In genomic region chr11:119393483-119393804, GRCm38 (mm10) we compare ENCODE assay signal across 8 mouse cellular contexts. TPM values are rescaled to one million over a fixed set of nuclear protein-coding genes. Genes with fewer than 3 reads are reported as not detected.
DNase-seq lines count a peak whose midpoint lies in the region; ATAC-seq and TF ChIP-seq lines count a peak whose summit lies in the region.

No protein-coding gene starts in this region.

- H3K9ac ChIP-seq in embryonic facial prominence, embryonic 11.5 days (replicated peaks; ENCODE audit: low read length) = peak overlapping the region; percentile 45
- H3K9ac ChIP-seq in hindbrain, embryonic 16.5 days (ENCODE audit: low read depth, low read length) = peak overlapping the region; percentile 48

- H3K4me1 ChIP-seq in embryonic facial prominence, embryonic 11.5 days (ENCODE audit: control insufficient read depth, insufficient read depth, low read length) = no peaks in the 10 kb centered on the region; the same call in 1 of the 2 replicates
- H3K4me1 ChIP-seq in hindbrain, embryonic 16.5 days (ENCODE audit: control insufficient read depth, insufficient read depth, low read depth, low read length) = peaks cover 21% of the 10 kb centered on the region

- H3K9me3 ChIP-seq in embryonic facial prominence, embryonic 11.5 days (replicated peaks; ENCODE audit: control insufficient read depth, low read length) = no peaks in the 10 kb centered on the region
- H3K9me3 ChIP-seq in hindbrain, embryonic 16.5 days (ENCODE audit: control insufficient read depth, low read length) = no peaks in the 10 kb centered on the region

- intact Hi-C loops in left cerebral cortex, adult 2 months (cut with DNase I) = no loop called here

- TF ChIP-seq CTCF in left cerebral cortex, adult 2 months (IDR thresholded peaks at IDR 0.05) = no peak

- TF ChIP-seq POLR2A in myocyte (IDR thresholded peaks at IDR 0.05; ENCODE audit: insufficient read length, low read depth) = no peak

- H3K4me3 ChIP-seq in left cerebral cortex, adult 2 months = peak overlapping the region; percentile 61
- H3K4me3 ChIP-seq in embryonic facial prominence, embryonic 11.5 days (ENCODE audit: low read depth, low read length) = peak overlapping the region; percentile 31
- H3K4me3 ChIP-seq in hindbrain, embryonic 16.5 days (ENCODE audit: low read length) = peak overlapping the region; percentile 45
- peak overlapping the region; percentile 91 for H3K4me3 ChIP-seq in myocyte

- peak overlapping the region; percentile 47 for H3K27ac ChIP-seq in left cerebral cortex, adult 2 months
- no peak overlapping the region for H3K27ac ChIP-seq in embryonic facial prominence, embryonic 11.5 days (replicated peaks; ENCODE audit: low read depth, low read length)
- H3K27ac ChIP-seq in hindbrain, embryonic 16.5 days (ENCODE audit: low read depth, low read length) = no peak overlapping the region

- WGBS in embryonic facial prominence, embryonic 11.5 days = 26% methylated on average over 7 of the region's 7 CpGs
- WGBS in hindbrain, embryonic 16.5 days = 27% methylated on average over 7 of the region's 7 CpGs

- no peak for DNase-seq in left cerebral cortex, adult 2 months (ENCODE audit: extremely low spot score in 1 of 2, low spot score in 2 of 2)
- no peak for DNase-seq in left cerebral cortex, adult 9 months (ENCODE audit: low spot score in 2 of 2)
- no peak for DNase-seq in embryonic facial prominence, embryonic 11.5 days (ENCODE audit: low spot score)
- no peak for DNase-seq in adrenal gland, postnatal 14 days
- DNase-seq in adrenal gland, postnatal 25 days = no peak
- no peak for DNase-seq in frontal cortex, postnatal 36 days (ENCODE audit: low spot score in 2 of 2)

- ATAC-seq in embryonic facial prominence, embryonic 11.5 days (replicated peaks; ENCODE audit: insufficient number of reproducible peaks, low FRiP score, low TSS enrichment, low read depth) = no peak
- ATAC-seq in hindbrain, embryonic 16.5 days = no peak

- peak overlapping the region; percentile 64 for H3K4me2 ChIP-seq in embryonic facial prominence, embryonic 11.5 days (ENCODE audit: low read depth, low read length)
- peak overlapping the region; percentile 69 for H3K4me2 ChIP-seq in hindbrain, embryonic 16.5 days (ENCODE audit: low read length)
- H3K4me2 ChIP-seq in myocyte (ENCODE audit: low read depth) = peak overlapping the region; percentile 85

- peaks cover 63% of the 10 kb centered on the region for H3K27me3 ChIP-seq in embryonic facial prominence, embryonic 11.5 days (ENCODE audit: control insufficient read depth, insufficient read depth, low read length)
- peaks cover 54% of the 10 kb centered on the region for H3K27me3 ChIP-seq in hindbrain, embryonic 16.5 days (replicated peaks; ENCODE audit: control insufficient read depth, insufficient read depth, low read length)
- no peaks in the 10 kb centered on the region for H3K27me3 ChIP-seq in myocyte (ENCODE audit: control insufficient read depth, insufficient read depth, insufficient read length)

- H3K36me3 ChIP-seq in embryonic facial prominence, embryonic 11.5 days (replicated peaks; ENCODE audit: control insufficient read depth, insufficient read depth, low read depth, low read length) = no peaks in the 10 kb centered on the region
- no peaks in the 10 kb centered on the region for H3K36me3 ChIP-seq in hindbrain, embryonic 16.5 days (ENCODE audit: control insufficient read depth, insufficient read depth, low read length)
- H3K36me3 ChIP-seq in myocyte (ENCODE audit: control insufficient read depth, insufficient read depth) = no peaks in the 10 kb centered on the region

- H3ac ChIP-seq in myocyte (ENCODE audit: control insufficient read depth, insufficient read length) = peak overlapping the region; percentile 7

- H3K79me2 ChIP-seq in myocyte (ENCODE audit: control insufficient read depth, insufficient read depth) = peaks cover 3% of the 10 kb centered on the region

TF ChIP-seq in myocyte, 11 proteins besides CTCF, POLR2A, EP300 and RAD21:
- TF ChIP-seq MYOG (IDR thresholded peaks at IDR 0.05; ENCODE audit: control insufficient read depth in 1 of 3, insufficient read depth in 1 of 3, insufficient read length in 2 of 3, low read depth in 2 of 3) (no peak), E2F4 (IDR thresholded peaks at IDR 0.05; ENCODE audit: insufficient read depth) (no peak), SRF (IDR thresholded peaks at IDR 0.05; ENCODE audit: control insufficient read depth, insufficient read length, low read depth) (no peak), TCF12 (IDR thresholded peaks at IDR 0.05; ENCODE audit: insufficient read depth, poor library complexity, severe bottlenecking) (no peak), TCF3 (IDR thresholded peaks at IDR 0.05; ENCODE audit: insufficient read length, low read depth) (no peak)

RNA-seq across cellular contexts. Expression of gene Rnf213, which starts 0.5 kb away (rescaled TPM):
- 1 to 10 TPM; 3.4 to 3.9 TPM for total RNA-seq in left cerebral cortex, adult 2 months (2021)
- polyA plus RNA-seq in embryonic facial prominence, embryonic 11.5 days (2014; fragmentation: Nextera tagmentation; extraction: Ambion mirVana) = 1.7 and 1.8 TPM in 2 replicates
- polyA plus RNA-seq in hindbrain, embryonic 16.5 days (2015; fragmentation: Nextera tagmentation; extraction: Ambion mirVana) = 1.0 and 1.1 TPM in 2 replicates
- polyA plus RNA-seq in myocyte (2012; fragmentation: generic; extraction: Trizol) = 16.7 TPM
- total RNA-seq in adrenal gland, postnatal 14 days (2021) = 25.6 and 28.0 TPM in 2 replicates
- total RNA-seq in adrenal gland, postnatal 25 days (2021) = 36.8 and 46.2 TPM in 2 replicates

RNA-seq across cellular contexts. Expression of gene Slc26a11, which starts 38.1 kb away (rescaled TPM):
- 1 to 10 TPM; 3.9 TPM for total RNA-seq in left cerebral cortex, adult 2 months (2021)
- 5.5 and 7.1 TPM in 2 replicates for polyA plus RNA-seq in embryonic facial prominence, embryonic 11.5 days (2014; fragmentation: Nextera tagmentation; extraction: Ambion mirVana)
- polyA plus RNA-seq in hindbrain, embryonic 16.5 days (2015; fragmentation: Nextera tagmentation; extraction: Ambion mirVana) = 7.5 and 8.0 TPM in 2 replicates
- 1.5 TPM for polyA plus RNA-seq in myocyte (2012; fragmentation: generic; extraction: Trizol)
- 7.5 and 9.7 TPM in 2 replicates for total RNA-seq in adrenal gland, postnatal 14 days (2021)
- total RNA-seq in adrenal gland, postnatal 25 days (2021) = 9.5 and 13.1 TPM in 2 replicates

RNA-seq across cellular contexts. Expression of gene Sgsh, which starts 38.1 kb away (rescaled TPM):
- 1 to 10 TPM; 4.6 to 5.0 TPM for total RNA-seq in left cerebral cortex, adult 2 months (2021)
- polyA plus RNA-seq in embryonic facial prominence, embryonic 11.5 days (2014; fragmentation: Nextera tagmentation; extraction: Ambion mirVana) = 4.5 and 6.2 TPM in 2 replicates
- 3.6 and 5.2 TPM in 2 replicates for polyA plus RNA-seq in hindbrain, embryonic 16.5 days (2015; fragmentation: Nextera tagmentation; extraction: Ambion mirVana)
- polyA plus RNA-seq in myocyte (2012; fragmentation: generic; extraction: Trizol) = 4.2 TPM
- 14.8 and 15.7 TPM in 2 replicates for total RNA-seq in adrenal gland, postnatal 14 days (2021)
- total RNA-seq in adrenal gland, postnatal 25 days (2021) = 21.6 and 26.9 TPM in 2 replicates

Comparison
In these comparisons a context has a peak if more than half of its experiments do, and no peak if none do; other contexts are left out.
1. H3K4me3 ChIP-seq: peak in every context shown above with its lines; median percentile 91 in myocyte; 61 in left cerebral cortex, adult 2 months; 45 in hindbrain, embryonic 16.5 days; 31 in embryonic facial prominence, embryonic 11.5 days.